Mouse (Mus musculus) testis, adult 2 months (tissue): ENCODE data around the gene Gm21885. TPM values are rescaled to one million over a fixed set of nuclear protein-coding genes. Genes with fewer than 3 reads are reported as not detected.

Source experiments
- H3K27ac ChIP-seq: fragments of 200-500 bp; 2 replicates; pipeline ENCODE4 v1.5.1; 2012; ENCODE audit warnings: low read depth, low read length; ENCODE audit not compliant: control insufficient read depth, insufficient read depth
- H3K27me3 ChIP-seq: fragments of 200-500 bp; 2 replicates; pipeline ENCODE4 v1.6.1; 2012; ENCODE audit warnings: mild to moderate bottlenecking, low read length, moderate library complexity; ENCODE audit not compliant: control insufficient read depth, insufficient read depth
- H3K36me3 ChIP-seq: fragments of 200-500 bp; 2 replicates; pipeline ENCODE4 v1.6.1; 2012; ENCODE audit warnings: mild to moderate bottlenecking, low read length; ENCODE audit not compliant: control insufficient read depth, insufficient read depth
- H3K4me1 ChIP-seq: fragments of 200-500 bp; 2 replicates; pipeline ENCODE4 v1.6.1; 2012; ENCODE audit warnings: low read length; ENCODE audit not compliant: control insufficient read depth, insufficient read depth
- H3K4me3 ChIP-seq: fragments of 200-500 bp; 2 replicates; pipeline ENCODE4 v1.5.1; 2012; ENCODE audit warnings: low read depth, mild to moderate bottlenecking, low read length, moderate library complexity, mixed read lengths; ENCODE audit not compliant: control insufficient read depth
- CTCF ChIP-seq: fragments of 200-500 bp; IDR thresholded peaks from 2 replicates; pipeline ENCODE4 v1.5.1; 2012; ENCODE audit warnings: low read depth, mild to moderate bottlenecking, inconsistent platforms, low read length, moderate library complexity; ENCODE audit not compliant: control insufficient read depth, insufficient read depth, insufficient replicate concordance
- POLR2A ChIP-seq: fragments of 200-500 bp; IDR thresholded peaks from 2 replicates; pipeline ENCODE4 v1.6.1; 2012; ENCODE audit warnings: low read depth, mild to moderate bottlenecking, inconsistent platforms, low read length, moderate library complexity; ENCODE audit not compliant: control insufficient read depth
- polyA plus RNA-seq: library from polyadenylated mRNA; depleted of rRNA; stranded (reverse); fragments of >200 nt; gene quantifications from 2 replicates; pipeline ENCODE4 v1.2.3, GENCODE M21; 2012

Gm21885 gene
- polyA plus RNA-seq, 1 experiment, result not detected

GRCm38 (mm10) chr11:94323271-94323925, 41.7 kb downstream of the Gm21885 start:
- no peaks in the 10 kb centered on the region for H3K27me3 ChIP-seq
- H3K4me1 ChIP-seq, result peaks cover 5% of the 10 kb centered on the region
- H3K36me3 ChIP-seq, result no peaks in the 10 kb centered on the region
- H3K4me3 ChIP-seq, result no peak overlapping the region
- peak overlapping the region; percentile 99 for H3K27ac ChIP-seq
- no peak for TF ChIP-seq CTCF
- TF ChIP-seq POLR2A, result no peak

GRCm38 (mm10) chr11:94324618-94325017, 42.9 kb downstream of the Gm21885 start:
- no peaks in the 10 kb centered on the region for H3K27me3 ChIP-seq
- H3K4me3 ChIP-seq, result no peak overlapping the region
- H3K27ac ChIP-seq, result no peak overlapping the region
- H3K4me1 ChIP-seq, result peaks cover 5% of the 10 kb centered on the region
- TF ChIP-seq CTCF (no peak), POLR2A (no peak)
- H3K36me3 ChIP-seq, result no peaks in the 10 kb centered on the region

GRCm38 (mm10) chr11:94326961-94327411, 45.3 kb downstream of the Gm21885 start:
- TF ChIP-seq CTCF (no peak), POLR2A (no peak)
- H3K27me3 ChIP-seq, result no peaks in the 10 kb centered on the region
- H3K4me3 ChIP-seq, result no peak overlapping the region
- H3K27ac ChIP-seq, result peak overlapping the region; percentile 87
- no peaks in the 10 kb centered on the region for H3K36me3 ChIP-seq
- peaks cover 5% of the 10 kb centered on the region for H3K4me1 ChIP-seq

GRCm38 (mm10) chr11:94327693-94328643, 46.3 kb downstream of the Gm21885 start, which contains the start of gene Ankrd40:
Ankrd40 (plus strand) TSS chr11:94328001.
- peak within 1 kb of the TSS; percentile 87 for H3K27ac ChIP-seq
- peak within 1 kb of the TSS; percentile 81 for H3K4me3 ChIP-seq
- TF ChIP-seq POLR2A (peak; percentile 55), CTCF (no peak)
- peaks cover 3% of the 10 kb centered on the region for H3K4me1 ChIP-seq
- H3K36me3 ChIP-seq, result no peaks in the 10 kb centered on the region
- H3K27me3 ChIP-seq, result no peaks in the 10 kb centered on the region

- no peak for TF ChIP-seq POLR2A
- Histone ChIP-seq H3K36me3 (no peaks in the 10 kb centered on the region), H3K27ac (peak overlapping the region; percentile 55; the same call in 1 of the 2 replicates), H3K4me1 (peaks cover 3% of the 10 kb centered on the region), H3K4me3 (peak overlapping the region; percentile 81), H3K27me3 (no peaks in the 10 kb centered on the region)
Observed at GRCm38 (mm10) chr11:94328644-94329025, 47.0 kb downstream of the Gm21885 start.

- no peak for TF ChIP-seq POLR2A
- peak; percentile 24; the same call in 1 of the 2 replicates for TF ChIP-seq CTCF
- Histone ChIP-seq H3K27me3 (no peaks in the 10 kb centered on the region), H3K27ac (no peak overlapping the region), H3K4me1 (peaks cover 3% of the 10 kb centered on the region), H3K36me3 (no peaks in the 10 kb centered on the region), H3K4me3 (no peak overlapping the region)
Observed at GRCm38 (mm10) chr11:94329270-94329891, 47.7 kb downstream of the Gm21885 start.

GRCm38 (mm10) chr11:94330211-94330610, 48.5 kb downstream of the Gm21885 start:
- no peak overlapping the region for H3K4me3 ChIP-seq
- peaks cover 1% of the 10 kb centered on the region; the same call in 1 of the 2 replicates for H3K36me3 ChIP-seq
- no peaks in the 10 kb centered on the region for H3K27me3 ChIP-seq
- H3K27ac ChIP-seq, result no peak overlapping the region
- peaks cover 3% of the 10 kb centered on the region for H3K4me1 ChIP-seq
- no peak for TF ChIP-seq CTCF
- no peak for TF ChIP-seq POLR2A
